Mouse (Mus musculus) spleen, postnatal 36 days (tissue): ENCODE results near the gene Atxn3.

Experiments used
- DNase-seq, 2 experiments: peaks; one replicate each; pipeline ENCODE4 v3.0.0; 2022; ENCODE audit warnings: low spot score in 2 of 2, mixed read lengths in 1 of 2

Atxn3 gene

GRCm38 (mm10) chr12:101891066-101891465 lies 67.0 kb downstream of the Atxn3 start:
- no peak for DNase-seq

- DNase-seq: no peak
Observed at GRCm38 (mm10) chr12:101889351-101889750, 68.7 kb downstream of the Atxn3 start.

GRCm38 (mm10) chr12:101888312-101888711 lies 69.7 kb downstream of the Atxn3 start:
- DNase-seq: no peak

GRCm38 (mm10) chr12:101884926-101885325 lies 73.1 kb downstream of the Atxn3 start:
- no peak for DNase-seq

- no peak for DNase-seq
Observed at GRCm38 (mm10) chr12:101876374-101876773, 81.7 kb downstream of the Atxn3 start.

GRCm38 (mm10) chr12:101875107-101875506 lies 82.9 kb downstream of the Atxn3 start:
- DNase-seq: no peak
